Mouse (Mus musculus) cerebellum, postnatal 4 days (tissue): ENCODE measurements at regions not wholly inside any gene's neighbourhood (a gene's known extent, or its start where the extent isn't known, plus 50 kb on each side); places are given as distances from the start of the nearest gene placed in this dataset.

Experiments used
- DNase-seq, 2 experiments: peaks; one replicate each; pipeline ENCODE4 v3.0.0; 2022; ENCODE audit warnings: low spot score in 2 of 2, mixed read lengths in 1 of 2

DNA sequence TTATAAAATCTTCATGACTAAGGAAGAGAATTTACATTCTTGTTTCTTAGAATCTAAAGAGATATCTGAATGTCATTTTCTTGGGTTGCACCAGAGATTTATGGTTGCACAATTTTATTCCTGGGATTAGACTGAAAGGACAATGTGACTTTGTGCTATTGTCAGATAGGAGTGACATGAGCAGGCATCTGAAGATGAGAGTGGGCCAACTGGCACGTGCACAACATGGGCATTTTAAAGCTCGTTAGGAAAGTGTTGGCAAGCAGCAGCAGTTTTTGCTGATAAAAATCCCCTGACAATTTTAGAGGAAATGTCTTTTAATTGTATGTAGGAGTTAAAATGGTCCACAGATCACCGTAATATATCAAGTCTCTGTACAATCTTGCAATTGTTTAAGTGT, 178.9 kb upstream of the Tecrl start:
- no peak for DNase-seq

GRCm38 (mm10) chr5:83518661-83519060, 163.7 kb upstream of the Tecrl start:
- no peak for DNase-seq

- peak in 1 of 2 experiments; percentile 30 for DNase-seq
These were observed 129.1 kb upstream of the Tecrl start for GRCm38 (mm10) chr5:83484135-83484534.

DNA sequence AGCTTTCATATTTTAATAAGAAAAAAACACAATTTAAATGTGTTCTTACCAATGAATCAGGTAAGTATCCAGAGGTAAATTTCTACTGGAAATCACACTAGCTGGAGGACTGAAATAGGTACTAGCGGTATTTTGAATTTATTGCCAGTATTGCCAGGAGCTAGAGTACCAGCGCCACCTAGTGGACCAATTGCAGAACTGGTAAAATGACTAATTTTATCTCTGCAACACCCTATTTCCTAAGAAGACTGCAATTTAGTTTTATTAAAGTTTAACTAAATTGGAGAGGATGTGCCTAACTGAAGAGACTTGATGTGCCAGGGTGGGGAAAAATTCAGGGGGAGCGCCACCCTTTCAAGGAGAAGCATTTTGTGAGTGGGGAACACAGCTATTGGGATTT, 85.3 kb upstream of the Tecrl start:
- peak; percentile 35 to 48 for DNase-seq

- no peak for DNase-seq
These were observed 81.5 kb upstream of the Tecrl start for GRCm38 (mm10) chr5:83436510-83436909.

DNA sequence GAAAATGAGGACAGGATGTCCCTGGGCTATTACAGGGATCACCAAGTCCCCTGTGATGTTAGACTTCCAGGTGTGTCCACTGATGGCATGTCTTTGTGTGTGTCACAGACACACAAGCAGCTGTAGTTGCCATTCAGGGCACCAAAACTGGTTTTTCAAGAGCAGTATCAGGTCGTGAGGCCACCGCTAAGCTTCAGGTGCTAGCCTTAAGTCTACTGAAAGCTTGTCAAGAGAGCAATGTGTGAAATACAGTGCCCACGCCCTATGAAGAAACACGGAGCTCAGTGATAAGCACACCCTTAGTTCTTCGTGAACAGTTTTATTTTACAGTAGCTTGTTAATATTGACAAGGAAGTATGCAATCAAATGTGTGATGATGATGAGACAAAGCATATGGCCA, 66.7 kb upstream of the Tecrl start:
- DNase-seq: no peak

GRCm38 (mm10) chr5:83410221-83410620, 55.2 kb upstream of the Tecrl start:
- no peak for DNase-seq

- no peak for DNase-seq
These were observed 50.4 kb upstream of the Tecrl start for GRCm38 (mm10) chr5:83405266-83405954.
